Mouse (Mus musculus) heart, postnatal 0 days (tissue): Measurements from ENCODE around the gene Cdkn3. TPM values are rescaled to one million over a fixed set of nuclear protein-coding genes. Genes with fewer than 3 reads are reported as not detected.

Experiments used
- ATAC-seq: fragments of 200-750 bp; cut with Nextera tagmentation; 2 replicates; pipeline ENCODE4 v1.8.0; 2017; ENCODE audit warnings: low read depth, moderate number of reproducible peaks, moderate library complexity; ENCODE audit not compliant: insufficient read depth
- DNase-seq: peaks from one replicate; pipeline ENCODE4 v3.0.0-alpha.2; 2016; ENCODE audit warnings: low spot score
- H3K27ac ChIP-seq: fragments of 300-500 bp; sonication (generic); 2 replicates; pipeline ENCODE4 v1.5.1; 2014; ENCODE audit warnings: low read depth, mild to moderate bottlenecking
- H3K27me3 ChIP-seq: fragments of 300-500 bp; sonication (generic); 2 replicates; pipeline ENCODE4 v1.6.1; 2014; ENCODE audit warnings: low read length, mixed read lengths; ENCODE audit not compliant: control insufficient read depth, insufficient read depth
- H3K36me3 ChIP-seq: fragments of 300-500 bp; sonication (generic); replicated peaks from 2 replicates; pipeline ENCODE4 v1.6.1; 2014; ENCODE audit warnings: low read length, mixed read lengths; ENCODE audit not compliant: control insufficient read depth, insufficient read depth
- H3K4me1 ChIP-seq: fragments of 300-500 bp; sonication (generic); 2 replicates; pipeline ENCODE4 v1.6.1; 2014; ENCODE audit warnings: antibody characterized with exemption; ENCODE audit not compliant: control insufficient read depth, insufficient read depth
- H3K4me2 ChIP-seq: fragments of 300-500 bp; sonication (generic); 2 replicates; pipeline ENCODE4 v1.6.1; 2014; ENCODE audit warnings: low read depth, mild to moderate bottlenecking, low read length, moderate library complexity
- H3K4me3 ChIP-seq: fragments of 300-500 bp; sonication (generic); 2 replicates; pipeline ENCODE4 v1.5.1; 2014; ENCODE audit warnings: low read depth, low read length
- H3K9ac ChIP-seq: fragments of 300-500 bp; sonication (generic); replicated peaks from 2 replicates; pipeline ENCODE4 v1.6.1; 2014; ENCODE audit warnings: low read depth, low read length, mixed read lengths
- H3K9me3 ChIP-seq: fragments of 300-500 bp; sonication (generic); replicated peaks from 2 replicates; pipeline ENCODE4 v1.6.1; 2016; ENCODE audit warnings: low read length; ENCODE audit not compliant: control insufficient read depth
- CTCF ChIP-seq: IDR thresholded peaks from 2 replicates; pipeline ENCODE4 v1.5.1; 2016; ENCODE audit warnings: antibody characterized with exemption, control low read depth, low read depth
- EP300 ChIP-seq: IDR thresholded peaks from 2 replicates; pipeline ENCODE4 v1.6.1; 2016; ENCODE audit warnings: antibody characterized with exemption, low read depth
- WGBS: fragments of 180-500 bp; shearing (Covaris S2); extraction: QIAGEN DNeasy Blood & Tissue Kit; methylation state at CpG from one replicate; pipeline ENCODE4 v1.1.7; 2014; 5-methylcytosine and 5-hydroxymethylcytosine counted together
- polyA plus RNA-seq: library from polyadenylated mRNA; unstranded; fragments of >200 nt; fragmentation: Nextera tagmentation; extraction: Ambion mirVana; gene quantifications from 2 replicates; pipeline ENCODE4 v1.2.1, GENCODE M21; 2015
- total RNA-seq: library from RNA; depleted of rRNA; stranded (reverse); fragments of >200 nt; gene quantifications from 2 replicates; pipeline ENCODE4 v1.2.3, GENCODE M21; 2014; ENCODE audit warnings: low replicate concordance

Cdkn3 gene
- total and polyA plus RNA-seq, 2 experiments from 2014 or later: 12.2 to 35.5 TPM

DNA sequence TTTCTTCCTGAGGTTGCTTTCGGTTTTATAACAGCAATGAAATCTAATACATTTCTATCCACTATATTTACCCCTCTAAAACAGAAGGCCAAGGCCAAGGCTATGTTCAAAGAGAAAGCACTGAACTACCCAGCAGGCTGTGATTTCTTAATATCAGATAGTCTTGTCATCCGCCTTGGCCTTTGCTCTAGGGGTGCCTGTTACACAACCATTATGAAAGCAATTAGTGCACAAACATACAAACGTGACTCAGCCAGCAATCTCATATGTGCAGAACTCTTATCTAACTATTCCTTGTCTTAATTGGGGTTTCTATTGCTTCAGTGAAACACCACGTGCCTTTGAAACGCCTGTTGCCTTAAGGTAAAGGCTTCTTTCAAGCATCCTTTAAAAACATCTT lies 33.8 kb downstream of the Cdkn3 start:
- no peaks in the 10 kb centered on the region for H3K27me3 ChIP-seq
- no peak for ATAC-seq
- no peak for DNase-seq
- H3K4me2 ChIP-seq: no peak overlapping the region
- WGBS: 86% methylated on average over 5 of the region's 5 CpGs
- no peaks in the 10 kb centered on the region for H3K9me3 ChIP-seq
- no peak overlapping the region for H3K4me3 ChIP-seq
- H3K27ac ChIP-seq: no peak overlapping the region
- H3K4me1 ChIP-seq: no peaks in the 10 kb centered on the region
- H3K9ac ChIP-seq: no peak overlapping the region
- no peaks in the 10 kb centered on the region for H3K36me3 ChIP-seq
- TF ChIP-seq EP300 (no peak), CTCF (no peak)

DNA sequence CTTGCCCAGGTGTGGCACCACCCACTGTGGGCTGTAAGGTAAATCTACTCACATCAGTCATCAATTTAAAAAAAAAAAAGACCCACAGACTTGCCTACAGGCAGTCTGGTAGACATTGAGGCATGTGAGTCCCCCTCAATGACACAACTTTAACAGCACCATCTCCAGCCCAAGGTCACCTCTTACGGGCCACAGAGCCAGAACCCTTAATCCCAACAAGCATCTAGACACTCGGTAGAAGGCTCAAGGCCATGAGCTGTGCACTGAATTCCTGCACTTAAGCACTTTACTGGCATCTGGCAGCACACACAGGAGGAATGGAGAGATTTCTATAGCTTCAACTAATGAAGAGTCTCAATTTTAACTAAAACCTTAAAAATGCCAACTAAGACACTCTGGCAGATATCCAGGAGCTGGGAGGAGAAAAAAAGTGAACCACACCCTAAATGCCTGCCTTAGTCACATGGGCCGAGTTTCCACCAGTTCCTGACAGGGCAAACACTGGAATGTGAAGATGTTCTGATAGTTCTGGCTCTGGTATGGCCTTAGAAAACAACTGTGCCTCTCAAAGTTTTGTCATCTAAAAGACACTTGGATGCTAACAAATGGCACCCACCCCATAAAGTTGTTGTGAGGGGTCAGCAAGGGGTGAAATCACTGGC lies 40.5 kb downstream of the Cdkn3 start:
- Histone ChIP-seq H3K9me3 (no peaks in the 10 kb centered on the region), H3K36me3 (peaks cover 6% of the 10 kb centered on the region; the same call in 1 of the 2 replicates), H3K4me2 (no peak overlapping the region), H3K9ac (no peak overlapping the region), H3K27me3 (no peaks in the 10 kb centered on the region), H3K27ac (no peak overlapping the region), H3K4me3 (no peak overlapping the region), H3K4me1 (peaks cover 4% of the 10 kb centered on the region; the same call in 1 of the 2 replicates)
- WGBS: 65% methylated on average over 3 of the region's 3 CpGs
- DNase-seq: no peak
- TF ChIP-seq CTCF: no peak
- no peak for TF ChIP-seq EP300
- no peak for ATAC-seq

DNA sequence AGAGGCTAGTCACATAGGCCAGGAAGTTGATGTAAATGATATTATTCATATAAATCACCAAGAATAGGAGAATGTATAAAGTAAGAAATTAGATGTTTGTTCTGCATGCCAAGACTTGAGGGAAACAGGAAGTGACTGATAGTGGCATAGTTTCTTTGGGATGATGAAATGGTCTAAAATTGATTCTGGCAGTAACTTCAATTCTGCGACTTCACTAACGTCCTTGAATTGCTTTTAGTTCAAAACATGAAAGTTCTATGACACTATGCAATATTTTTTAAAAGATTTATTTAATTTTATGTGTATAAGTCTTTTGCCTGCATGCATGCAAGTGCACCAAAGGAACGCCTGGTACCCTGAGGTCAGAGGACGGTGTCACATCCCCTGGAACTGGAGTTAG lies 42.9 kb downstream of the Cdkn3 start:
- Histone ChIP-seq H3K36me3 (peaks cover 6% of the 10 kb centered on the region), H3K9me3 (no peaks in the 10 kb centered on the region), H3K4me2 (no peak overlapping the region), H3K9ac (no peak overlapping the region), H3K4me1 (peaks cover 4% of the 10 kb centered on the region; the same call in 1 of the 2 replicates), H3K27ac (no peak overlapping the region), H3K4me3 (no peak overlapping the region), H3K27me3 (no peaks in the 10 kb centered on the region)
- ATAC-seq: no peak
- 82% methylated on average over 4 of the region's 4 CpGs for WGBS
- TF ChIP-seq EP300: no peak
- TF ChIP-seq CTCF: no peak
- DNase-seq: no peak

DNA sequence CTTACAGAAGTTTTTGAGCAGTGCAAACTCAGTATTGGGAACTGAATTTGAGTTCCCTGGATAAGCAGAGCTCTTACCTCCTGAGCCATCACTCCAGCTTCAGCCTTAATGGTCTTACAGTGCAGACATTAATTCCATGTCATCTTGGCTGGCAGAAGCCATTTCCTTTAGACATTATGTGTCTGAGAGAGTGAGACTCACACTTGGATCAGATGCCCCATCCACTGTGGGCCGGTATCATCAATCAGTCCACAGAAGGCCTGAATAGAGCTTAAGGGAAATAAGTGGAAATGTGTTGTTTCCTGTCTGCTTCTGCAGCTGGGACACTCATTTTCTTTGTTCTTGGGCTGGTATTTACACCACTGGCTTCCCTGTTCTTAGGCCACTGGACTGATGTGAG lies 43.5 kb downstream of the Cdkn3 start:
- Histone ChIP-seq H3K36me3 (peaks cover 6% of the 10 kb centered on the region), H3K27me3 (no peaks in the 10 kb centered on the region), H3K9ac (no peak overlapping the region), H3K9me3 (no peaks in the 10 kb centered on the region), H3K4me3 (no peak overlapping the region), H3K27ac (no peak overlapping the region), H3K4me2 (no peak overlapping the region), H3K4me1 (peaks cover 4% of the 10 kb centered on the region; the same call in 1 of the 2 replicates)
- DNase-seq (no peak), ATAC-seq (no peak)
- 75% methylated on average over 1 of the region's 1 CpGs for WGBS
- no peak for TF ChIP-seq CTCF
- no peak for TF ChIP-seq EP300

DNA sequence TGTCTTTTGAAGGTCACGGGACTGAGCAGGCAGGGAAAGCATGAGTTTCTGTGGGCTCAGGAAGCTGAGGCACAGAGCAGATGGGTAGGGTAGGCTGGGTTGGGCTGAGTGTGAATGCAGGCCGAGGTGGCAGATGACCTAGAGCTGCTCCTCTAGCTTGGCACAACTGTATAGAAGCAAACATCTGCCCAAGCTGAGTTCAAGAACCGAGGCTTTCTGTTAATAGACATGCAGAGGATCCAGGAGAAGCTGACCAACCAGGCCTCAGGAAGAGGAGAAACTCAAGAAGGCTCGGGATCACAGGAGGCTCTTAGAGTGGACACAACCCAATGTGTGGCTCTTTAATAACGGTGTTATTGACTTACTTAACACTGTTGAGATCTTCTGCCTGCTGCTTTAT lies 45.8 kb downstream of the Cdkn3 start:
- Histone ChIP-seq H3K36me3 (peaks cover 20% of the 10 kb centered on the region), H3K27ac (no peak overlapping the region), H3K27me3 (no peaks in the 10 kb centered on the region), H3K9me3 (no peaks in the 10 kb centered on the region), H3K4me1 (peaks cover 1% of the 10 kb centered on the region; the same call in 1 of the 2 replicates), H3K4me3 (no peak overlapping the region), H3K4me2 (no peak overlapping the region), H3K9ac (no peak overlapping the region)
- DNase-seq (no peak), ATAC-seq (no peak)
- 82% methylated on average over 5 of the region's 5 CpGs for WGBS
- TF ChIP-seq CTCF (no peak), EP300 (no peak)

DNA sequence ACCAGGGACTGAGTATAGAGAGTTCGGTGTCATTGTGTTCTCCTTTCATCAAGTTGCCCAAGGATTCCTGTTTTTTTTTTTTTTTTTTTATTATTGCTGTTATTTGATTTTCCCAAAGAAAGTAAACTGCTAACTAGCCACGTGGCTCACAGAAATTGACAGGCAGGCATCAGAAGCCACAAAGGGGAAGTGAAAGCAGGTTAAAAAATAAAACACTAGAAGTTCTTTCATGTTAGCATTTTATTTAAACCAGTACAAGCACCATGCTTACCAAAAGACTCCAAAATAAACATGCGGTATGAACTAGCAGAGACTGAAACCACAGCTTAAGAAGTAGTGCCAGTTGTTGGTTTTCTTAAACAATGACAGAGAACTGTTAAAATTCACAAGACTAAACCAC lies 47.6 kb downstream of the Cdkn3 start:
- Histone ChIP-seq H3K9me3 (no peaks in the 10 kb centered on the region), H3K4me3 (no peak overlapping the region), H3K36me3 (peaks cover 34% of the 10 kb centered on the region), H3K4me1 (no peaks in the 10 kb centered on the region), H3K4me2 (no peak overlapping the region), H3K27me3 (no peaks in the 10 kb centered on the region), H3K27ac (no peak overlapping the region), H3K9ac (no peak overlapping the region)
- TF ChIP-seq EP300: no peak
- TF ChIP-seq CTCF: no peak
- 73% methylated on average over 3 of the region's 3 CpGs for WGBS
- ATAC-seq (no peak), DNase-seq (no peak)
